Mouse (Mus musculus): Measurements from ENCODE around the gene Sectm1b.
"Not testable (repeated sequence)": the region's sequence is repeated elsewhere in the genome, so short reads cannot be mapped to it uniquely, and the experiment has no call there.

Gene Sectm1b

DNA sequence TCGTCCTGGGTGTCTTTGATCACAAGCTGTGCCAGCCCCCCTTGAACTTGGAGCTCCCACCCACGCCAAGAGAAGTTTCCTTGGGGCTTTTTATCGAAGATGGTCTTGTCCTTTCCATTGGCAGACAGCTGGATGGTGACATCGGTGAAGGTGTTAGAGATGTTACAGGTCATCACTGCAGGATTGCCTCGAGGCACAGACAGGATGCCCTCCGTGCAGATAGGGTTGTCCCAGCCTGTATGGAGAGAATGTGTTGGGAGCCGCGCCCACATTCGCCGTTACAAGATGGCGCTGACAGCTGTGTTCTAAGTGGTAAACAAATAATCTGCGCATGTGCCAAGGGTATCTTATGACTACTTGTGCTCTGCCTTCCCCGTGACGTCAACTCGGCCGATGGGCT lies 6.3 kb upstream of the Sectm1b start:
- ATAC-seq (ENCODE audit: low TSS enrichment), result not testable (repeated sequence)

GRCm38 (mm10) chr11:121067895-121068294 lies 4.5 kb upstream of the Sectm1b start:
- ATAC-seq (ENCODE audit: low TSS enrichment), result no peak

DNA sequence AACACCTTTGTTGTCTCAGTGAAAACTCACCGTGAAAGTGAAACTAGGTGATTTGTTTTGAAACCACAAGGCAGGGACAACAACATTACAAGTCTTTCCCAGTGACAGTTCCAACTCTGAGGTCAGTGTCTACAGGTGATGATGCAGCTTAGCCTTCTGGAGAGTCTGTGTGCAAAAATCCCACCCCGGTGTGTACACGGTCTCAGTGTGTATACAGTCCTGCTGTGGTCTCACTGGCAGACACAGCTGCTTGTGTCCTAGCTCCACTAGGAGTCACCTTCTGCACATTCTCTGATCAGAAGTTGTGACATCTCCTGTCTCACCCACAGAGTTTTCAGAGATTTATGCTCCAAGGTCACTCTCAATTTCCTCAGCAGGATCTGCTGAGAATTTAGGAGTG lies 828 bp upstream of the Sectm1b start:
- ATAC-seq (ENCODE audit: low TSS enrichment), result no peak

DNA sequence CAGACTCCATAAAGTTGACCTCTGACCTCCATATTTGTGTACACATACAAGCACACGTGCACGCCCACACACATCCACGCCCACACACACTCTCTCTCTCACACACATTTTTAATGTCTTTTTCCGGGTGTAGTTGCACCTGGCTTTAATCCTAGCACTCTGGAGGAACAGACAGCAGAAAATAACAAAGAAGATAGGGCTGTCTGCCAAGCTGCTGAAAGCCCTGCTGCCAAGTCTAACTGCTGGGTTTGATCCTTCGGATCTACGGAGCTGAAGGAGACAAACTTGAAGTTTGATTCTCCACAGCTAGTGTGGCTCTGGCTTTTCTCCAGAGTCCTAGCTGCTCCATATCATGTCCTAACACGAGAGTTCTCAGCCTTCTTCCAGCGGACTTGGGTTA lies 1.8 kb downstream of the Sectm1b start:
- ATAC-seq (ENCODE audit: low TSS enrichment), result no peak

DNA sequence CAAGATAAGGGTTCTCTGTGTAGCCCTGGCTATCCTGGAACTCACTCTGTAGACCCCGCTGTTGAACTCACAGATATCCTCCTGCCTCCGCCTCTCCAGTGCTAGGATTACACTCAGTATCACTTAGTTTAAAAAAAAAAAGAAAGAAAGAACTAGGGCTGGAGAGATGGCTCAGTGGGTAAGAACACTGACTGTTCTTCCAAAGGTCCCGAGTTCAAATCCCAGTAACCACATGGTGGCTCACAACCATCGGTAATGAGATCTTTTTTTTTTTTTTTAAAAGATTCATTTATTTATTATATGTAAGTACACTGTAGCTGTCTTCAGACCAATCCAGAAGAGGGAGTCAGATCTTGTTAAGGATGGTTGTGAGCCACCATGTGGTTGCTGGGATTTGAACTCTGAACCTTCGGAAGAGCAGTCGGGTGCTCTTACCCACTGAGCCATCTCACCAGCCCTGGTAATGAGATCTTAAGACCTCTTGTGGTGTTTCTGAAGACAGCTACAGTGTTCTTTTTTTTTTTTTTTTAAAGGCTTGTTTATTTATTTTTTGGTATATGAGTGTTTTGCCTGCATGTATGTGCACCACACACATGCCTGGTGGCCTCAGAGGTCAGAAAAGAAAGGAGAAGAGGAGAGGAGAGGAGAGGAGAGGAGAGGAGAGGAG lies 2.8 kb downstream of the Sectm1b start:
- ATAC-seq (ENCODE audit: low TSS enrichment), result not testable (repeated sequence)

DNA sequence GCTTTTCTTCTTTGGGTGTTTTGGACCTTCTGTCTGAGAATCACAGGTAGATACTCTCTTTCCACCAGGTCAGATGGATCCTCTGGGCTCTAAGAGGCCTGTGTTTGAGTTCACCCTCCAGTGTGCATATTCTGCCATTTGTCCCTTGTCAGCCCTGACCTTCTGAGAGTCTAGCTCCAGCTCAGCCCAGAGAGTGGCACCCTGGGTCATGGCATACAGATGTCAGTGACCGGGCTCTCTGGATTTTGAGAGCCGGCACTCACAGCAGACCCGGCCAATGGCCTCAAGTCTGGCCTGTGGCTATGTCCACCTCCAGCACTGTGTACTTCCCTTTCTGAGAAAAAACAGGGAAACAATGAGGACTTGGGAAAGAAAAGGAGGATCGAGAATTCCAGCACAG lies 3.9 kb downstream of the Sectm1b start:
- no peak for ATAC-seq (ENCODE audit: low TSS enrichment)

GRCm38 (mm10) chr11:121058956-121059355 lies 4.4 kb downstream of the Sectm1b start:
- no peak for ATAC-seq (ENCODE audit: low TSS enrichment)

DNA sequence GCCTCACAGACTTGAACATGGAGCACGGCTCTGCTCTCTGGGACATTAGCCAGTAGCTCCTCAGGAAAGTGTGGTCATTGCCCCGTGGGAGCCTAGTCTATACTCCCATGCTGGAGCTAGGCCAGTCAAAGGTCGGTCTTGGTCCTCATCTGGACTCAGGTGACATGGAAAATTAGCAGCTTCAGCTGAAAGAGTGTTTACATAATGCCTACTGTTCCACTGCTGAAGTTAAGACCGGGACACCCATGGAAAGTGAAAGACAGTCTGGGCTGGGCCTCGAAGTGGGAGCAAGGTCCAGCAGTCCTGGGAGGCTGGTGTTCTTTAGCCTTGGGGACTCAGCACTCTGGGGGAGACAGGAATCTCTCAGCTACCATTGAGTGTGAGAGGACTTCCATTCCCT lies 5.2 kb downstream of the Sectm1b start:
- no peak for ATAC-seq (ENCODE audit: low TSS enrichment)

GRCm38 (mm10) chr11:121056536-121057236 lies 6.7 kb downstream of the Sectm1b start:
- no peak for ATAC-seq (ENCODE audit: low TSS enrichment)

GRCm38 (mm10) chr11:121053536-121053935 lies 9.8 kb downstream of the Sectm1b start:
- ATAC-seq (ENCODE audit: low TSS enrichment), result peak; percentile 50; the same call in 1 of the 2 replicates

GRCm38 (mm10) chr11:121052387-121052786 lies 11.0 kb downstream of the Sectm1b start:
- ATAC-seq (ENCODE audit: low TSS enrichment), result no peak

GRCm38 (mm10) chr11:121051793-121052192 lies 11.6 kb downstream of the Sectm1b start:
- ATAC-seq (ENCODE audit: low TSS enrichment), result no peak

DNA sequence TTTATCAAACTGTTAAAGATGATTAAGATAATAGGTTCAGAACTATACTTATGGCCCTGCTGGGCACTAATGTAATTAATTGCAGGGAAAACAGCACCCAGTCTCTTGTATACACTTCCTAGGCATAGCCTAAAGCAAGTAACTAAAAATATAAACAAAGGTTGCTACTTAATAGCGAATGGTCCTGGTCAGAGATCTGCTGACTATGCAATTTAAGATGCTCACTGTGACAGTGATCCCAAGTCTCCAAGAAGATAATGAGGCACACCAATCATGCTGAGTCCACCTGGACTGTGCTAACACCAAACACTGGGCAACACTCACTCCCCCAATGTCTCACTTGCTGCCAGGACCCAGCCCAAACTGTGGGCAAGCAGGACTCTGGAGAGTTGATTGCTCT lies 13.5 kb downstream of the Sectm1b start:
- no peak for ATAC-seq (ENCODE audit: low TSS enrichment)

- ATAC-seq (ENCODE audit: low TSS enrichment), result no peak
Observed at GRCm38 (mm10) chr11:121047826-121048399, 15.5 kb downstream of the Sectm1b start.

DNA sequence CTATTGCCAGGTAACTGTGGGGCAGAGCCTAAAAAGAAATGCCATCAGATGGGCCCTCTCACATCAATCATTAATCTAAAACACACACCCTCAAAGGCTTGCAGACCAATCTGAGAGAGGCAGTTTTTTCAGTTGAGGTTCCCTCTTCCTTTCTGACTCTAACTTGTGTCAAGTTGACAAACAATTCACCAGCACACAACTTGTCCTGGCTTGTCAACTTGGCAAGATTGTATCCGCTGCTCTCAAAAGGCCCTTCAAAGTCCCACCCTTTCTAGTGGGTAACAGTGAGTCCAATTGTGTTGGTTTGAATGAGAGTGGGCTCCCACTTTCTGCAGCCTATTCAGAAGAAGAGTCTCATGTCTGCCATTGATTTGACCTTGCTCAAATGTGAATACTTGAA lies 18.1 kb downstream of the Sectm1b start:
- ATAC-seq (ENCODE audit: low TSS enrichment), result no peak

GRCm38 (mm10) chr11:121043025-121043424 lies 20.3 kb downstream of the Sectm1b start:
- ATAC-seq (ENCODE audit: low TSS enrichment), result not testable (repeated sequence)

- ATAC-seq (ENCODE audit: low TSS enrichment), result no peak
Observed at GRCm38 (mm10) chr11:121042480-121042879, 20.9 kb downstream of the Sectm1b start.

DNA sequence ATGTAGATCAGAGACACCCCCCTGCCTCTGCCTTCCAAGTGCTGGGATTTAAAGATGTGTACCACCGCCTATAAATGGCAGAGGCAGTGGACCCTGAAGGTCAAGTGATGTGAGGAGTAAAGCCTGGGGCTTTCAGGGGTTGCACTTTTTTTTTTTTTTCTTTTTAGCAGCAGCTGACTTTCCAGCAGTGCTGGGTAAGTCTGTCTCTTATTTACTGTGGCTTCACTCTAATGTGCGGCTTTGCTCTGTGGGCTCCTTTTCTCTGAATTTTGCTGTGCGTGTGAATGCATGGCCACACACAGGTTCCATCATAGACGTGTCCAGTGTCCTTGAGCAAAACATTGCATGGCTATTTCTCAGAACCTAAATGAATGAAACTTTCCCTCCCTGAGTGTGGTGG lies 21.7 kb downstream of the Sectm1b start:
- ATAC-seq (ENCODE audit: low TSS enrichment), result no peak

DNA sequence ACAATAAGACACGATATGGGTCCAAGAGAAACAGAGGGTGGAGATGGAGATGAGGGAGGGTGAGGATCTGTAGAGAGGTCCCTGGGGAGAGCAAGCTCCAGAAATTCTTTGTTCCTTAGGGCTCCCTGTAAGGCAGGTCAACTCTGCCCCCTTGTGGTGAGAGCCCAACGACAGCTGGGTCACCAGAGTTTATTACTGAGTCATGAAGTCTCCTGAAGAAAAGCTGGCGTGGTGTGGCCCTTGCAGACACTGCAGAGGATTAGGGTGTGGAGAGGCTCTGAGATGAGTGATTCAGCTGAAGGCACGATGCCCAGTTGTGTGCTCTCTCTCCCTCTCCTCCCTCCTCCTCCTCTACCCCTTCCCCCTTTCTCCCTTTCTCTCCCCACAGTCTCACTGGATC lies 22.2 kb downstream of the Sectm1b start:
- peak; percentile 67 for ATAC-seq (ENCODE audit: low TSS enrichment)

DNA sequence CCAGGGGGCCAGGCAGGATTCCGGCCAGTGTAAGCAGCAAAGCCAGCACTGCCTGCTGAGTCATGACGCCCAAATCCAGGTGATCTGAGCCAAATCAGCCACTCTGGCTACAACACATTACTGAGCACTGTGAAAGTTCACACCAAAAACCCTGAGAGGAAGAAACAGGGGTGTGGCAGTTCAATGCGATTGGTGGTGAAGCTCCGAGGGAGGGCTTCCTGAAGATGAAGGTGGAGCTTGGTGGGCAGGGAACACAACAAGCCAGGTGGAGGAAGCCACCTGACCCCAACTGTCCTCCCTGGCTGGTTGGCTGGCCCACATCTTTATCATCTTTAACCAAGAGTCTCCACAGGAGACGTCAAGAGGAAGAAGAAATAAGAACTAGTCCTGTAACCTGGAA lies 24.1 kb downstream of the Sectm1b start, which contains the start of gene Cd7:
Gene Cd7, minus strand, starts transcription at position 117 of the 400 bp plus-strand sequence.
- ATAC-seq (ENCODE audit: low TSS enrichment), result no peak

- ATAC-seq (ENCODE audit: low TSS enrichment), result peak; percentile 87
Observed at GRCm38 (mm10) chr11:121038366-121039240, 24.8 kb downstream of the Sectm1b start.

GRCm38 (mm10) chr11:121033118-121033517 lies 30.3 kb downstream of the Sectm1b start:
- ATAC-seq (ENCODE audit: low TSS enrichment), result no peak

Data from frontal cortex, adult (tissue).